Mouse (Mus musculus): ENCODE results near the gene Mettl22. TPM values are rescaled to one million over a fixed set of nuclear protein-coding genes. Genes with fewer than 3 reads are reported as not detected.

The Mettl22 gene
- polyA plus RNA-seq, 1 experiment from 2014 or later = 31.6 TPM

GRCm38 (mm10) chr16:8514180-8514579, 43.6 kb downstream of the Mettl22 start:
- Histone ChIP-seq H3K27ac (replicated peaks) (peak overlapping the region; percentile 88), H3K27me3 (no peaks in the 10 kb centered on the region; the same call in 1 of the 2 replicates), H3K4me1 (replicated peaks) (peaks cover 55% of the 10 kb centered on the region), H3K9me3 (no peaks in the 10 kb centered on the region), H3K36me3 (peaks cover 5% of the 10 kb centered on the region; the same call in 1 of the 2 replicates), H3K4me2 (peak overlapping the region; percentile 80), H3K4me3 (peak overlapping the region; percentile 71), H3K9ac (peak overlapping the region; percentile 84)
- WGBS = 9% methylated on average over 4 of the region's 4 CpGs
- ATAC-seq (ENCODE audit: low read depth) = no peak

DNA sequence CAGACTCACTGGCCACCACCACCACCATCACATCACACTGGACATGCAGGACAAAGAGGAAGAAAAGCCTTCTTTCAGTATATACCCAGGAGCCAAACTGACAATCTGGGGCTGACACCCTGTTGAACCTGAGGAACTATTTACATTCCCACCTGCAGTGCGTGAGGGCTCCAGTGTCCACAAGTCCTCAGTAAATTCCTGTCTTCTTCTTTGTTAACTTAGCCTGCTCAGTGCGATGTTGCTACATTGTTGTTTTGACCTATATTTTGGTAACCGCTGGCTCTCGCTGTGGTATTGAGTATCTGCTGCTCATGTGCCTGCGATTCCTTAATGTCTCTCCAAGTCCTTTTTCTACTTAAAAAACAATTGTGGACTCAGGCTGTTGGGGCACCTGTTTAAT, 49.9 kb downstream of the Mettl22 start:
- 88% methylated on average over 5 of the region's 5 CpGs for WGBS
- peaks cover 93% of the 10 kb centered on the region for H3K4me1 ChIP-seq (replicated peaks)
- H3K27me3 ChIP-seq = no peaks in the 10 kb centered on the region
- H3K9ac ChIP-seq = no peak overlapping the region
- no peak overlapping the region for H3K27ac ChIP-seq (replicated peaks)
- ATAC-seq (ENCODE audit: low read depth) = no peak
- H3K4me3 ChIP-seq = no peak overlapping the region
- peaks cover 11% of the 10 kb centered on the region; the same call in 1 of the 2 replicates for H3K36me3 ChIP-seq
- no peaks in the 10 kb centered on the region for H3K9me3 ChIP-seq
- H3K4me2 ChIP-seq = no peak overlapping the region

GRCm38 (mm10) chr16:8521322-8521721, 50.7 kb downstream of the Mettl22 start:
- no peak overlapping the region for H3K4me3 ChIP-seq
- H3K9me3 ChIP-seq = no peaks in the 10 kb centered on the region
- H3K4me1 ChIP-seq (replicated peaks) = peaks cover 93% of the 10 kb centered on the region
- no peak overlapping the region for H3K9ac ChIP-seq
- H3K4me2 ChIP-seq = no peak overlapping the region
- H3K36me3 ChIP-seq = peaks cover 11% of the 10 kb centered on the region; the same call in 1 of the 2 replicates
- no peak for ATAC-seq (ENCODE audit: low read depth)
- no peaks in the 10 kb centered on the region for H3K27me3 ChIP-seq
- H3K27ac ChIP-seq (replicated peaks) = no peak overlapping the region
- 90% methylated on average over 4 of the region's 4 CpGs for WGBS

DNA sequence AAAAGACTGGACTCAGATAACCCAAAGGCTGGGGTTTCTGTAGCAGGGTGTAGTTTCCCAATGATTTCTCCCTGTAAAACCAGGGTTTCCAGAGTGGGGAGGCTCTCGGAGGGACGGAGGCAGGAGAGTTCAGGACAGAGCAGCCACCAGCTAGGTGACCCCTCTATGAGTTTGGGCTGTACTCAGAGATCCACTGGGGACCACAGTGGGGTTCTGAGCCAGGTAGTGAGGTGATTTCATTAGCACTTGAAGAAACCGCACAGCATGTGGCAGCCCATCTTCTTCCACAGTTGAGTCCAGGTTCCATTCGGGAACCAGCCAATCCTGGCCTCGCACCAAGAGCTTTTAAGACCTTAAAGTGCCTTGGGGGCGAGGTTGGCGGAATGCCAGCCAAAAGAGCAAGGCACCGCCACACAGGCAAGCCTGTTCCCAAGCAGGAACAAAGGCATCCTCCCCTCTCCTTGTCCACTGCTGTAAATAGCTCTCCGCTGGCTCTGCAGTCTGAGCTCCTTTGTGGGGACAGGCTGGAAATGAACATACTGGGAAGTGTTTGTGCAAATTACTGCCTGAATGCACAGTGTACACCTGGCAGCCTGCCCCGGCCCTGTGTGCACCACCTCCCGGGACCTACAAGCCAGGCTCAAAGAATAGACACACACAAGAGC, 53.0 kb downstream of the Mettl22 start:
- WGBS = 16% methylated on average over 11 of the region's 11 CpGs
- H3K4me3 ChIP-seq = no peak overlapping the region
- H3K36me3 ChIP-seq = peaks cover 6% of the 10 kb centered on the region; the same call in 1 of the 2 replicates
- H3K9ac ChIP-seq = peak overlapping the region; percentile 31
- H3K4me2 ChIP-seq = peak overlapping the region; percentile 33
- no peaks in the 10 kb centered on the region for H3K27me3 ChIP-seq
- peak overlapping the region; percentile 97 for H3K27ac ChIP-seq (replicated peaks)
- ATAC-seq (ENCODE audit: low read depth) = peak; percentile 90
- H3K4me1 ChIP-seq (replicated peaks) = peaks cover 75% of the 10 kb centered on the region
- no peaks in the 10 kb centered on the region for H3K9me3 ChIP-seq

DNA sequence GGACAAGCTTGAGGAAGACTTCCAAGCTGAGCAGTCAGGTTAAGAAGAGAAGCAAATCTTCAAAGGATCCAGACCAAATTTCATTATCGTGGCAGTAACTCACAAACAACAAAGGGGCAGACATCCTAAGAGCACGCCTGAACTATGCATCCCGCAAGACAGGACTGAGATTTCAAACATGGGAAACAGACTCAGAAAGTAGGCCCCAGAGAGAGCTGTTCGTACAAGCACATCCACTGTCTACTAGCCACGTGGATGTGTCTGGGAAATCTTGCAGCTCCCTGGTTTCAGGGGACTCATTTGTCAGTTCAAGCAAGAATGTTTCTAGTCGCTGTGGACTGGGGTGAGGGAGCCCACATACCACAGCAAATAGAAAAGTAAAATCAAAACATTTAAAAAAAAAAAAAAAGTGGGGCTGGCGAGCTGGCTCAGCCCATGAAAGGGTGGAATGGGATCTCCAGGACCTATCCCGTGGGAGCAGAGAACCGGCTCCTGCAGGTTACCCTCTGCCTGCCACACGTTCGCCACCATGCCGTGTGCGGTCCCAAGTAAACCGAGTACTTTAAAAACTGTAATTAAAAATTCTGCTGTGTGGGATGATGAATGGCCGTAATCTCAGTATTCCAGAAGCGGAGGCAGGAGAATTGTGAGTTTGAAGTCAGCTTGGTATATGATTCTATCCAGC, 53.7 kb downstream of the Mettl22 start:
- Histone ChIP-seq H3K9ac (peak overlapping the region; percentile 31), H3K4me2 (peak overlapping the region; percentile 33), H3K4me3 (no peak overlapping the region), H3K9me3 (no peaks in the 10 kb centered on the region), H3K4me1 (replicated peaks) (peaks cover 72% of the 10 kb centered on the region), H3K27ac (replicated peaks) (peak overlapping the region; percentile 97), H3K27me3 (no peaks in the 10 kb centered on the region), H3K36me3 (peaks cover 6% of the 10 kb centered on the region; the same call in 1 of the 2 replicates)
- 30% methylated on average over 16 of the region's 16 CpGs for WGBS
- ATAC-seq (ENCODE audit: low read depth) = peak; percentile 80

DNA sequence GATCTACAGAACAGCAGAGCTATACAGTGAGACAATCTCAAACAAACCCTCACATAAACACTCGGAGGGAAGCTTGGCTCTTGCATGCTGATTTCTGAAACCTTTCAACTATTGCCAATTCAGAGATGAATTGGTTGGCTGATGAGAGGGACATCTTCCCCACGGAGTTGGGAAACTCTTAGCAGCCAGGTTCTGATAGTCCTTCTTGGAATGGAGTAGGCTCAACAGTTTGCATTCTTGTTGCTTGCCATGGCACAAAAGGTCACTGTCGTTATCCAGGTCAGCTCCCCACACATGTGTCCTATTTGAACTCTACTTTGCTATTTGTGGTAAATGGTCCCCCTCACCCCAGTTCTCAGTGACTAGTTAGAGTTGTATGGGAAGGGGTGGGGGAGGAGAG, 54.7 kb downstream of the Mettl22 start:
- WGBS = 54% methylated on average over 3 of the region's 3 CpGs
- Histone ChIP-seq H3K36me3 (peaks cover 6% of the 10 kb centered on the region; the same call in 1 of the 2 replicates), H3K4me3 (no peak overlapping the region), H3K9me3 (no peaks in the 10 kb centered on the region), H3K27me3 (no peaks in the 10 kb centered on the region), H3K27ac (replicated peaks) (peak overlapping the region; percentile 97), H3K4me1 (replicated peaks) (peaks cover 75% of the 10 kb centered on the region), H3K4me2 (no peak overlapping the region), H3K9ac (no peak overlapping the region)
- ATAC-seq (ENCODE audit: low read depth) = no peak

DNA sequence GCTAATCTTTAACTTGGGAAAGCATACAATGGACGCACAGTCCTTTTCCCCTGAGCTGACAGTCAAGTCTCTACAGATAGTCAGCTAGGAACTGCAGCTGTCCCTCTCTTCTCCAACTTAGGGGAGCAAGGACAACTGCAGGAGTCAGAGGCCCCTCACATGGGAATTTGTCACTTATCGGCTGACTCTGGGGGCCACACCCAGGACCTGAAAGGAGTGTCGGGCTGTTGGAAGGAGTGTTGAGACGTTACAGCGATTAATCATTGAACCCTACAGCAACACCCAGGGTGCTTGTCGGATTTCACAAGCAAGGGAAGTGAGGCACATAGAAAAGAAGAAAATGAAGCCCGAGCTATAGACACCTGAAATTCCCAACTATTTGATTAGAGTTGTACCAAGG, 55.3 kb downstream of the Mettl22 start:
- no peak for ATAC-seq (ENCODE audit: low read depth)
- Histone ChIP-seq H3K36me3 (peaks cover 6% of the 10 kb centered on the region; the same call in 1 of the 2 replicates), H3K27me3 (no peaks in the 10 kb centered on the region), H3K4me3 (no peak overlapping the region), H3K4me1 (replicated peaks) (peaks cover 73% of the 10 kb centered on the region), H3K9me3 (no peaks in the 10 kb centered on the region), H3K27ac (replicated peaks) (no peak overlapping the region), H3K9ac (no peak overlapping the region), H3K4me2 (no peak overlapping the region)
- 76% methylated on average over 7 of the region's 7 CpGs for WGBS

DNA sequence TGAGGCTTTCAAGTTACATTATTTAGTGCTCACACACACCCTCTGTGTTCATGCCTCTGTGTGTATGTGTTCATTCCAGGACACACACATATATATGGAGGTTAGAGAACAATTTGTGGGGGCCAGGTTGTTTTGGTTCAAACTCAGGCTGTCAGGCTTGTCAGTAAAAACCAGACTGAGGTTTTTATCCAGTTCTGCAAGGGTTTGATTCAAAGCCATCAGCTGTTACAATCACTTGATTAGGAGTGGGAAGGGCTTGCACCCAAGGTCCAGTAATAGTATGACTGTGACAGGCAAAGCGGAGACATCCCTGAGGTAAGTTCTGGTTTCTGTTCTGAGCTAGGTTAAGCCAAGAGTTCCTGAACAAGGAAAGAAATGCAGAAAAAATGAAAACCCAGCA, 58.8 kb downstream of the Mettl22 start:
- Histone ChIP-seq H3K4me1 (replicated peaks) (peaks cover 39% of the 10 kb centered on the region), H3K27me3 (no peaks in the 10 kb centered on the region), H3K9ac (0 out of 2 replicates have a peak overlapping the region, but pooled peaks have one; percentile 17), H3K4me3 (no peak overlapping the region), H3K4me2 (no peak overlapping the region), H3K9me3 (no peaks in the 10 kb centered on the region), H3K36me3 (peaks cover 10% of the 10 kb centered on the region), H3K27ac (replicated peaks) (peak overlapping the region; percentile 50)
- ATAC-seq (ENCODE audit: low read depth) = no peak
- WGBS = 97% methylated on average over 1 of the region's 1 CpGs

DNA sequence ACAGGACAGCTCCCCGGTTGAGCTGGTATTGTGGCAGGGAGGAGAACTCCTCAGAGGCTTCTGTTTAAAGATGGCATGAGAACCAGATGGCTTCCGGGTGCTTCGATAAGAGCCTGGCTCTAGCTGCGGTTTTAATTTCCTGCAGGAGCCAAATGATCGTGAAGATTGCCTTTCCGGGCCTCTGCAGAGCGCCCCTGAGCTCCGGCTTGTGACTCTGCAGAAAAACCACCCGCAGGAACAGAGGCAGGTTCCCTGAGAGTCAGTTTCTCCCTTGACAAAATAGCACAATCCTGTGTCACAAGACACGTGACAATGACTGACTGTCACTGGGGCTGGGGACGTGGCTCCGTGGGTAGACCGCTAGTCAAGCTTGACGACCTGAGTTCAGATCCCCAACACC, 59.4 kb downstream of the Mettl22 start:
- Histone ChIP-seq H3K27me3 (no peaks in the 10 kb centered on the region), H3K4me1 (replicated peaks) (peaks cover 39% of the 10 kb centered on the region), H3K4me2 (no peak overlapping the region), H3K9ac (0 out of 2 replicates have a peak overlapping the region, but pooled peaks have one; percentile 17), H3K9me3 (no peaks in the 10 kb centered on the region), H3K36me3 (peaks cover 10% of the 10 kb centered on the region), H3K4me3 (no peak overlapping the region), H3K27ac (replicated peaks) (peak overlapping the region; percentile 50)
- 67% methylated on average over 14 of the region's 14 CpGs for WGBS
- no peak for ATAC-seq (ENCODE audit: low read depth)

DNA sequence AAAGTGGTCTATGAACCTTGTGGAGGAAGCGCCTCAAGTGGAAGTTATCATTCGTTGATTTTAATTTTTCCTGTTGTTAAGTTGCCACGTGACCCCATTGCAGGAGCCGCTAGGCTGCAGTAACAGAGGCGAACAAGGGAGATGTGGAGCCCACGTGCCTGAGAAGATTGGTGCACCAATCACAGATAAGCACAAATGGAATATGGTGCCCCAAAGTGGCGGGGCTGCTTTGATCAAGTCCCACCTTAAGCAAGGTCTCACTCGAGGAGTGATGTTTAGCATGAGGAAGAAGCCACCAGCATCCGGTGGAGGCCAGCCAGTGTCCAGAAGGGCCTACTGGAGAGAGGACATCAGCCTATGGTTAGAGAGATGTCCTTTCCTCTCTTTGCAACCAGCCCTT, 61.9 kb downstream of the Mettl22 start:
- H3K27ac ChIP-seq (replicated peaks) = no peak overlapping the region
- H3K36me3 ChIP-seq = peaks cover 10% of the 10 kb centered on the region
- no peaks in the 10 kb centered on the region for H3K9me3 ChIP-seq
- no peak for ATAC-seq (ENCODE audit: low read depth)
- H3K4me3 ChIP-seq = no peak overlapping the region
- no peak overlapping the region for H3K9ac ChIP-seq
- no peaks in the 10 kb centered on the region for H3K27me3 ChIP-seq
- 93% methylated on average over 9 of the region's 9 CpGs for WGBS
- no peak overlapping the region for H3K4me2 ChIP-seq
- H3K4me1 ChIP-seq (replicated peaks) = peaks cover 47% of the 10 kb centered on the region

- no peak overlapping the region for H3K4me2 ChIP-seq
- H3K27ac ChIP-seq (replicated peaks) = no peak overlapping the region
- H3K9me3 ChIP-seq = no peaks in the 10 kb centered on the region
- no peaks in the 10 kb centered on the region for H3K27me3 ChIP-seq
- no peak overlapping the region for H3K4me3 ChIP-seq
- H3K36me3 ChIP-seq = peaks cover 10% of the 10 kb centered on the region
- H3K4me1 ChIP-seq (replicated peaks) = peaks cover 51% of the 10 kb centered on the region
- H3K9ac ChIP-seq = no peak overlapping the region
- 79% methylated on average over 7 of the region's 7 CpGs for WGBS
- ATAC-seq (ENCODE audit: low read depth) = no peak
Observed at GRCm38 (mm10) chr16:8532894-8533293, 62.3 kb downstream of the Mettl22 start.

GRCm38 (mm10) chr16:8533477-8533876, 62.9 kb downstream of the Mettl22 start:
- Histone ChIP-seq H3K4me1 (replicated peaks) (peaks cover 57% of the 10 kb centered on the region), H3K36me3 (peaks cover 10% of the 10 kb centered on the region), H3K27ac (replicated peaks) (no peak overlapping the region), H3K4me3 (no peak overlapping the region), H3K9ac (no peak overlapping the region), H3K4me2 (no peak overlapping the region), H3K9me3 (no peaks in the 10 kb centered on the region), H3K27me3 (no peaks in the 10 kb centered on the region)
- 91% methylated on average over 6 of the region's 6 CpGs for WGBS
- no peak for ATAC-seq (ENCODE audit: low read depth)
